Mouse (Mus musculus) embryo, embryonic 11 days (tissue): Measurements from ENCODE around the gene Fmnl2.

Experiments
- DNase-seq: peaks from one replicate; pipeline ENCODE4 v3.0.0-alpha.2; 2015

Fmnl2 gene

GRCm38 (mm10) chr2:52920701-52921435 is 63.2 kb downstream of the Fmnl2 start:
- DNase-seq, result no peak

GRCm38 (mm10) chr2:52925062-52925461 is 67.4 kb downstream of the Fmnl2 start:
- no peak for DNase-seq

GRCm38 (mm10) chr2:52927381-52927780 is 69.7 kb downstream of the Fmnl2 start:
- no peak for DNase-seq

GRCm38 (mm10) chr2:52927858-52928301 is 70.2 kb downstream of the Fmnl2 start:
- DNase-seq, result peak; percentile 44

- DNase-seq, result no peak
Observed at GRCm38 (mm10) chr2:52928401-52928800, 70.7 kb downstream of the Fmnl2 start.

- DNase-seq, result no peak
Observed at GRCm38 (mm10) chr2:52930106-52930868, 72.6 kb downstream of the Fmnl2 start.

- DNase-seq, result no peak
Observed at GRCm38 (mm10) chr2:52931315-52931714, 73.7 kb downstream of the Fmnl2 start.

GRCm38 (mm10) chr2:52935906-52936305 is 78.2 kb downstream of the Fmnl2 start:
- no peak for DNase-seq

GRCm38 (mm10) chr2:52938351-52939074 is 80.9 kb downstream of the Fmnl2 start:
- DNase-seq, result peak; percentile 34

GRCm38 (mm10) chr2:52943644-52944423 is 86.2 kb downstream of the Fmnl2 start:
- DNase-seq, result peak; percentile 32

- DNase-seq, result no peak
Observed at GRCm38 (mm10) chr2:52944594-52944993, 86.9 kb downstream of the Fmnl2 start.

- no peak for DNase-seq
Observed at GRCm38 (mm10) chr2:52946074-52946473, 88.4 kb downstream of the Fmnl2 start.

- peak; percentile 24 for DNase-seq
Observed at GRCm38 (mm10) chr2:52946524-52947186, 89.0 kb downstream of the Fmnl2 start.

GRCm38 (mm10) chr2:52948406-52948805 is 90.7 kb downstream of the Fmnl2 start:
- DNase-seq, result no peak

- no peak for DNase-seq
Observed at GRCm38 (mm10) chr2:52949556-52949955, 91.9 kb downstream of the Fmnl2 start.

- no peak for DNase-seq
Observed at GRCm38 (mm10) chr2:52950226-52950625, 92.6 kb downstream of the Fmnl2 start.

GRCm38 (mm10) chr2:52952202-52952730 is 94.6 kb downstream of the Fmnl2 start:
- no peak for DNase-seq

GRCm38 (mm10) chr2:52955090-52955489 is 97.4 kb downstream of the Fmnl2 start:
- DNase-seq, result no peak

GRCm38 (mm10) chr2:52955831-52956230 is 98.2 kb downstream of the Fmnl2 start:
- DNase-seq, result no peak

- DNase-seq, result no peak
Observed at GRCm38 (mm10) chr2:52957771-52958534, 100.3 kb downstream of the Fmnl2 start.
